Mouse (Mus musculus) megakaryocyte, embryonic 14.5 days (primary cell): Measurements from ENCODE around the gene Fam20c.

Experiments
- FLI1 ChIP-seq: IDR thresholded peaks from 2 replicates; pipeline ENCODE4 v1.6.1; 2012; ENCODE audit warnings: low read length, inconsistent platforms, mixed read lengths
- GATA1 ChIP-seq: IDR thresholded peaks from 3 replicates; pipeline ENCODE4 v1.6.1; 2012; ENCODE audit warnings: mixed read lengths, low read length, inconsistent platforms, borderline replicate concordance

GRCm38 (mm10) chr5:138819780-138820179 is 65.5 kb downstream of the Fam20c start, which contains the start of gene Gm5294:
- TF ChIP-seq GATA1 (no peak), FLI1 (no peak)
